ENCODE assay signal across 26 mouse cellular contexts in genomic region chr7:138898743-138899142, GRCm38 (mm10). TPM values are rescaled to one million over a fixed set of nuclear protein-coding genes. Genes with fewer than 3 reads are reported as not detected.
DNase-seq lines count a peak whose midpoint lies in the region; ATAC-seq and TF ChIP-seq lines count a peak whose summit lies in the region.
"Had no signal": no experiment of that assay in that cellular context is flagged by ENCODE, and none has a peak within 500 bp of the region (broad histone marks: within the 10 kb centered on the region; RNA-seq: fewer than 3 reads in every experiment).

No protein-coding gene starts in this region.

- H3K9me3 ChIP-seq in liver, postnatal 0 days (ENCODE audit: low read length) = no peaks in the 10 kb centered on the region
- H3K9me3 ChIP-seq: G1E had no signal

- intact Hi-C loops in gastrocnemius, adult 2 months (cut with DNase I) = no loop called here

- ATAC-seq in liver, postnatal 0 days = no peak
- ATAC-seq: activated CD4-positive, CD25-positive, alpha-beta regulatory T cell, adult 4 months; CD4-positive, CD25-positive, alpha-beta regulatory T cell, adult 4 months; Patski had no signal

- no peak for TF ChIP-seq EP300 in liver, postnatal 0 days (IDR thresholded peaks at IDR 0.05; ENCODE audit: low read depth)

- H3K4me1 ChIP-seq in liver, adult 2 months (ENCODE audit: control insufficient read depth, insufficient read depth, low read length) = peaks cover 28% of the 10 kb centered on the region
- 0 out of 2 replicates have a peak, but pooled peaks cover 5% of the 10 kb centered on the region for H3K4me1 ChIP-seq in liver, postnatal 0 days (ENCODE audit: insufficient read depth)

- H3K27me3 ChIP-seq in liver, adult 2 months (ENCODE audit: control insufficient read depth, insufficient read depth, low read length) = no peaks in the 10 kb centered on the region
- H3K27me3 ChIP-seq in liver, postnatal 0 days (ENCODE audit: insufficient read depth, low read length) = no peaks in the 10 kb centered on the region
- H3K27me3 ChIP-seq: CH12.LX, Patski had no signal

- H3K4me3 ChIP-seq in gastrocnemius, adult 2 months = no peak overlapping the region
- H3K4me3 ChIP-seq in liver, adult 2 months (ENCODE audit: insufficient read depth, low read depth, low read length) = no peak overlapping the region
- no peak overlapping the region for H3K4me3 ChIP-seq in liver, postnatal 0 days (ENCODE audit: low read depth, low read length)

- H3K27ac ChIP-seq in gastrocnemius, adult 2 months = peak overlapping the region; percentile 79
- H3K27ac ChIP-seq in liver, adult 2 months (replicated peaks; ENCODE audit: insufficient read depth, low read depth, low read length) = peak overlapping the region; percentile 37
- no peak overlapping the region for H3K27ac ChIP-seq in liver, postnatal 0 days (ENCODE audit: low read depth)

- H3K4me2 ChIP-seq in liver, postnatal 0 days (ENCODE audit: low read depth, low read length) = no peak overlapping the region

- no peak for TF ChIP-seq POLR2A in liver, adult 2 months (IDR thresholded peaks at IDR 0.05; ENCODE audit: extremely low read depth, insufficient read depth, low read length)

- H3K79me2 ChIP-seq in liver, adult 2 months (ENCODE audit: control insufficient read depth, insufficient read depth, low read length) = peaks cover 19% of the 10 kb centered on the region

- H3K9ac ChIP-seq in liver, adult 2 months (ENCODE audit: low read depth, low read length) = no peak overlapping the region
- H3K9ac ChIP-seq in liver, postnatal 0 days (replicated peaks) = no peak overlapping the region

- 66% methylated on average over 4 of the region's 4 CpGs for WGBS in liver, adult 2 months
- 81% methylated on average over 4 of the region's 4 CpGs for WGBS in liver, postnatal 0 days (ENCODE audit: insufficient replicate concordance)

- H3K36me3 ChIP-seq in liver, adult 2 months (ENCODE audit: control insufficient read depth, insufficient read depth, low read length) = peaks cover 47% of the 10 kb centered on the region
- H3K36me3 ChIP-seq in liver, postnatal 0 days (replicated peaks; ENCODE audit: insufficient read depth, low read length) = peaks cover 30% of the 10 kb centered on the region

- no peak for TF ChIP-seq CTCF in gastrocnemius, adult 2 months (IDR thresholded peaks at IDR 0.05)
- TF ChIP-seq CTCF in liver, adult 2 months (IDR thresholded peaks at IDR 0.05; ENCODE audit: low read depth, low read length) = no peak
- TF ChIP-seq CTCF in liver, postnatal 0 days (IDR thresholded peaks at IDR 0.05; ENCODE audit: low read depth) = no peak

- no peak for DNase-seq in gastrocnemius, adult 2 months
- no peak for DNase-seq in gastrocnemius, adult 18-20 months (ENCODE audit: low spot score)
- DNase-seq in liver, adult 2 months (ENCODE audit: extremely low read depth, low read depth, low spot score) = peak; percentile 51
- DNase-seq in liver, postnatal 0 days = no peak
- DNase-seq in R1 (ENCODE audit: low read depth, low spot score) (peak; percentile 52), ZHBTc4 (ENCODE audit: low read depth, low spot score) (peak; percentile 38)
- no peak for DNase-seq in cerebellum, postnatal 10 days
- no peak for DNase-seq in layer of hippocampus, postnatal 14 days (ENCODE audit: low spot score in 2 of 2)
- DNase-seq: adrenal gland, adult 2 months; adrenal gland, adult 8-10 months; adrenal gland, postnatal 10 days; adrenal gland, postnatal 14 days; adrenal gland, postnatal 25 days; adrenal gland, postnatal 36 days; B cell, adult 2 months; cerebellum, adult 11 months; cerebellum, adult 11-12 months; cerebellum, adult 18-20 months; cerebellum, adult 2 months had no signal

RNA-seq across cellular contexts. Expression of gene Bnip3, which starts 10.6 kb away (rescaled TPM):
- 100 to 1,000 TPM; 269 to 303 TPM for total RNA-seq in gastrocnemius, adult 2 months (2021)
- 100 to 1,000 TPM; 213 to 257 TPM for total RNA-seq in gastrocnemius, adult 18-20 months (2021)
- total RNA-seq in liver, adult 2 months (2014; rRNA removed) = 213 and 264 TPM in 2 replicates
- polyA plus RNA-seq in liver, adult 2 months (2012; rRNA removed) = 56.7 and 62.0 TPM in 2 replicates
- 171 and 190 TPM in 2 replicates for polyA plus RNA-seq in liver, postnatal 0 days (2015; fragmentation: Nextera tagmentation; extraction: Ambion mirVana)
- total RNA-seq in layer of hippocampus, postnatal 14 days (2021) = 100 to 1,000 TPM; 121 to 129 TPM

RNA-seq across cellular contexts. Expression of gene Jakmip3, which starts 41.8 kb away (rescaled TPM):
- total RNA-seq in gastrocnemius, adult 2 months (2021) = under 1 TPM; 0.15 to 0.28 TPM
- total RNA-seq in gastrocnemius, adult 18-20 months (2021) = under 1 TPM; 0.09 to 0.14 TPM
- not detected in 2 replicates for total RNA-seq in liver, adult 2 months (2014; rRNA removed)
- polyA plus RNA-seq in liver, adult 2 months (2012; rRNA removed) = 0.02 TPM in 1 of 2 replicates, not detected in the other
- polyA plus RNA-seq in liver, postnatal 0 days (2015; fragmentation: Nextera tagmentation; extraction: Ambion mirVana) = not detected in 2 replicates
- 10 to 100 TPM; 54.3 to 55.0 TPM for total RNA-seq in layer of hippocampus, postnatal 14 days (2021)
- total RNA-seq: CH12.LX, MEL had no signal
- polyA plus RNA-seq: activated CD4-positive, CD25-positive, alpha-beta regulatory T cell, adult 4 months; C2C12; CD4-positive, CD25-positive, alpha-beta regulatory T cell, adult 4 months; G1E; Patski had no signal

RNA-seq across cellular contexts. Expression of gene Mapk1ip1, which starts 52.7 kb away (rescaled TPM):
- total RNA-seq in gastrocnemius, adult 2 months (2021) = 10 to 100 TPM; 29.6 to 31.8 TPM
- 10 to 100 TPM; 26.6 to 27.0 TPM for total RNA-seq in gastrocnemius, adult 18-20 months (2021)
- total RNA-seq in liver, adult 2 months (2014; rRNA removed) = 3.6 and 5.4 TPM in 2 replicates
- 15.0 and 27.6 TPM in 2 replicates for polyA plus RNA-seq in liver, adult 2 months (2012; rRNA removed)
- 5.2 and 5.5 TPM in 2 replicates for polyA plus RNA-seq in liver, postnatal 0 days (2015; fragmentation: Nextera tagmentation; extraction: Ambion mirVana)
- 10 to 100 TPM; 41.6 to 42.3 TPM for total RNA-seq in layer of hippocampus, postnatal 14 days (2021)

RNA-seq across cellular contexts. Expression of gene Ppp2r2d, which starts 52.9 kb away (rescaled TPM):
- 10 to 100 TPM; 42.5 to 43.5 TPM for total RNA-seq in gastrocnemius, adult 2 months (2021)
- 10 to 100 TPM; 39.7 to 41.5 TPM for total RNA-seq in gastrocnemius, adult 18-20 months (2021)
- total RNA-seq in liver, adult 2 months (2014; rRNA removed) = 28.2 and 33.4 TPM in 2 replicates
- 11.6 and 15.0 TPM in 2 replicates for polyA plus RNA-seq in liver, adult 2 months (2012; rRNA removed)
- 17.2 and 18.9 TPM in 2 replicates for polyA plus RNA-seq in liver, postnatal 0 days (2015; fragmentation: Nextera tagmentation; extraction: Ambion mirVana)
- total RNA-seq in layer of hippocampus, postnatal 14 days (2021) = 10 to 100 TPM; 78.1 to 78.9 TPM

Comparison
In these comparisons a context has a peak if more than half of its experiments do, and no peak if none do; other contexts are left out.
1. DNase-seq: peak in liver, adult 2 months (single experiment), R1 (single experiment) and ZHBTc4 (single experiment); none in gastrocnemius, adult 2 months (single experiment), gastrocnemius, adult 18-20 months (single experiment), liver, postnatal 0 days (single experiment), cerebellum, postnatal 10 days (0 of 2) and layer of hippocampus, postnatal 14 days (0 of 2).
2. RNA of gene Jakmip3, which starts 41.8 kb away (total RNA-seq): 54.3 to 55.0 TPM in layer of hippocampus, postnatal 14 days; 0.15 to 0.28 TPM in gastrocnemius, adult 2 months, 0.09 to 0.14 TPM in gastrocnemius, adult 18-20 months and not detected in liver, adult 2 months; every median in the first group is over 10 times any median in the second.